Mouse (Mus musculus) embryonic stem cell, embryonic (primary cell): ENCODE results near the gene 4930404N11Rik.

Experiments
- CTCF ChIA-PET, 4 experiments: fragments of 300-600 bp in 2 of 4; fragments of 350-600 bp in 2 of 4; sonication (Branson Sonifier 250); formaldehyde crosslinking; loops; one replicate each; lab custom pipeline; 2022; ENCODE audit warnings: inconsistent platforms in 2 of 4; lab: Charles Lee
- POLR2A ChIA-PET, 4 experiments: fragments of 300-600 bp in 2 of 4; fragments of 350-600 bp in 2 of 4; sonication (Branson Sonifier 250); formaldehyde crosslinking; loops; one replicate each; lab custom pipeline; 2022; ENCODE audit warnings: antibody characterized with exemption in 4 of 4, inconsistent platforms in 1 of 4; lab: Charles Lee

The 4930404N11Rik gene

DNA sequence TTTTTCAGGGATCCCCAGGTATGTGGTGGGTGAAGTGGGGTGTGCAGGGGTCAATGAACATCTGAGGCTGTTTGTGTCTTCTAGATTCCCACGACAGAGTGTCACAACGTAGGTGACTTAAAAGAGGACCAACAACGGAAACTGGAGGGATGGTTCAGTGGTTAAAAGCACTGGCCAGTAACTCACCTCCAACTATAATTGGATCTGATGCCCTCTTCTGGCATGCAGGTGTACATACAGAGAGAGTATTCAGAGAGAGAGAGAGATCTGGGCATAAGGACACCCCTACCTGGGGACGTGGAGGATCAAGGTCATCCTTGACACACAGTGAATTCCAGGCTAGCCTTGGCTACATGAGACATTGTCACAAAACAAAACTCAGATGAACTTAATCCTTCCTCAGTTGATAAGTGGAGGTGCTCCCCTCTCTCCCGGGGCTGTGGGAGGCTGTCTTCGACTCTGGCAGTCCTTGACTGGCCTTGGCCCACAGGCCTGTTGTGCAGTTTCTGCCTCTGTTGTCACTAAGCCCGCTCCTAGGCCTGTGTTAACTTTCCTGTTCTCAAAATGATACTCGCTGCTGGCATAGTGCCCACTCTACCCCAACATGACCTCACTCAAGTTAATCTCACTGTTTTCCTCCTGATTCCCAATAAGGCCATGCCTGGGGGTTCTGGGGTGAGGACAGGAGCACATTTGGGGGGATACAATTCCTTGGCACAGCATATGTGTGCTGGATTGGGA is 21.0 kb downstream of the 4930404N11Rik start:
- CTCF ChIA-PET, result interaction anchor here in 1 of 4 experiments (7.4 kb wide), 1 partner anchor 54 kb away, joined by 155 read pairs; the partner anchor contains the start of genes Pip5k1c and Tjp3
- POLR2A ChIA-PET, result no interaction called here

DNA sequence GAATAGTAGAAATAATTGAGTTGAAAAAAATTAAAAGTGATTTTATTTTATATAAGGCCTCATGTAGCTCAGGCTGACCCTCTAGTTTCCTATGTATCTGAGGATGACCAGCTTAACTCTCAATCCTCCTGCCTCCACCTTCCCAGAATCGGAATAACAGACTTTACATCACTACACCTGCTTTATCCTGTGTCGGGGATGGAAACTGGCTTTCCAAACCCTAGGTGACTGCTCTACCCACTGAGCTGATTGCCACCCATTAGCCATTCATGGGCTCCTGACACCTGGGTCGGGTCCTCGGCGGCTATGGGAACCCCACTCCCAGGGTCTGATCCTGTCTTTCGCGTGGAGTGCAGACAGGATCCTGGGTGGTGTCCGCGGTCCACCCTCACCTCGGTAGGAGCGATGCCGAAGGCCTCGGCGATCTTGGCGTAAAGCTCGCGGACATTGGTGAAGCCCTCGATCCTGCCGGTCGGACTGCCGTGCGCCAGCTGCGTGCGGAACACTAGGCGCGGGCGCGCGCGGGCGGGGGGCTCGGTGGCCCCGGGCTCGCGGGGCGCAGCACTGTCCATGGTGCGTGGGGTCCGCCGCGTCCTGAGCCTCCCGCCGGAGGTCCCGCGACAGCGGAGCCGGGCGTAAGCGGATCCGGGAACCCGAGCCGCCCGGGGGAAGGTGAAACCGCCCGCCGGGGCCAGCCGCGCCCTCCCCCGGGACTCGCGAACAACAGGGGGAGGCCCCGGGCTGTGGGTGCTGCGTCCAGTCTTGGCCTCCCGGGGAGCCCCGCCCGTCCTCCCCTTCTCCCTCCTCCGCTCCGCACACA is 22.7 kb downstream of the 4930404N11Rik start, which contains the start of gene Gipc3:
Gipc3 (minus strand) TSS at position 581 of the 820 bp plus-strand sequence.
- ChIA-PET CTCF (interaction anchor here (0.5 to 7.4 kb wide), 24 partner anchors 9 to 228 kb away, joined by 3 to 155 read pairs (median 4); partner anchors contain the start of genes Tjp3 (in 2 of the 4), Atcay (in 1 of the 4), Cactin (in 1 of the 4) and Pip5k1c (in 1 of the 4)), POLR2A (interaction anchor here (0.6 to 3.7 kb wide), 18 partner anchors 8 to 1175 kb away, joined by 3 to 21 read pairs (median 4); partner anchors contain the start of genes Pip5k1c (in 2 of the 4), 4930404N11Rik (in 1 of the 4), Cactin (in 1 of the 4) and Eef2 (in 1 of the 4))

DNA sequence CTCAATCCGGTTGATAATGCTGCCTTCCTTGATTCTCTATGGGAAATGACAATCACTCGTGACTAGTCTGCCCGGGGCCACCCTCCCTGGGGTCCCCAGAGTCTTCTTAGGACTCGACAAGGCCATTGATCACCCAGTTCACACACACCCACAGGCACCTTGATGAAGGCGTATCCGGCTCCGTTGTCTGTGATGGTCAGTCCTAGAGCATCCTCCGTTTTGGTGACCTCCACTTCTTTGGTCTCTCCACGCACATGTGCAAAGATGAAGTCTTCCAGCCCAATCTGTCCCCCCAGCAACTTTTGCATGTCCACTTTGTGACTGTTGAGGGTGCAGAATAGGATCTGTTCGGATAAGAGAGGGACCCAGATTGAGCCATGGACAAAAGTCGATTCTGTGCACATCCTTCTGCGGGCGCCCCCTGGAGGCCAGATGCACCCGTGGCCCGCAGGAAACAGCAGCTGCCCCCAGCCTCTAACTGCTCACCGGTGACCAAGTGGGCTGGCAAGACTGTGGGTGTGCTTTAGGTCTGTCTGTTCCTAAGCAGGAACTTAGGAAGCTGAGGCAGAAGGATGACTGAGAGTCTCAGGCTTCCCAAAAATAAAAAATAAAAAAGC is 24.2 kb downstream of the 4930404N11Rik start:
- CTCF ChIA-PET, result interaction anchor here (0.5 to 7.4 kb wide), 52 partner anchors 10 to 1354 kb away, joined by 3 to 155 read pairs (median 4); partner anchors contain the start of genes Cactin (in 2 of the 4), Pip5k1c (in 2 of the 4), Tjp3 (in 2 of the 4) and Atcay (in 1 of the 4)
- POLR2A ChIA-PET, result interaction anchor here in 3 of 4 experiments (0.5 to 3.7 kb wide), 39 partner anchors 9 to 666 kb away, joined by 3 to 32 read pairs (median 5); partner anchors contain the start of genes Cactin (in 3 of the 3), Pip5k1c (in 3 of the 3), 4930404N11Rik (in 1 of the 3) and Aes (in 1 of the 3)

- ChIA-PET POLR2A (interaction anchor here in 3 of 4 experiments (0.5 to 3.7 kb wide), 42 partner anchors 10 to 665 kb away, joined by 3 to 32 read pairs (median 4); partner anchors contain the start of genes Cactin (in 3 of the 3), Hmg20b (in 2 of the 3), Pip5k1c (in 2 of the 3) and 4930404N11Rik (in 1 of the 3)), CTCF (interaction anchor here (0.5 to 7.4 kb wide), 50 partner anchors 9 to 264 kb away, joined by 3 to 155 read pairs (median 4); partner anchors contain the start of genes Cactin (in 2 of the 4), Hmg20b (in 2 of the 4), Pip5k1c (in 2 of the 4) and Atcay (in 1 of the 4))
These were observed 24.9 kb downstream of the 4930404N11Rik start for GRCm38 (mm10) chr10:81340551-81341332.

GRCm38 (mm10) chr10:81336558-81336957 is 29.1 kb downstream of the 4930404N11Rik start:
- ChIA-PET CTCF (interaction anchor here (0.5 to 3.4 kb wide), 11 partner anchors 32 to 489 kb away, joined by 3 to 29 read pairs (median 5); partner anchors contain the start of genes Tjp3 (in 2 of the 4), Atcay (in 1 of the 4) and Pip5k1c (in 1 of the 4)), POLR2A (interaction anchor here in 3 of 4 experiments (0.6 to 5.1 kb wide), 16 partner anchors 9 to 230 kb away, joined by 3 to 38 read pairs (median 4); partner anchors contain the start of genes Cactin (in 2 of the 3) and Pip5k1c (in 2 of the 3))

- ChIA-PET POLR2A (interaction anchor here in 3 of 4 experiments (0.5 to 5.1 kb wide), 23 partner anchors 9 to 671 kb away, joined by 3 to 38 read pairs (median 4); partner anchors contain the start of genes Cactin (in 3 of the 3), Eef2 (in 1 of the 3), Pip5k1c (in 1 of the 3) and Tjp3 (in 1 of the 3)), CTCF (interaction anchor here (0.5 to 3.4 kb wide), 18 partner anchors 11 to 488 kb away, joined by 3 to 29 read pairs (median 4); partner anchors contain the start of genes Pip5k1c (in 2 of the 4), Tjp3 (in 2 of the 4), Atcay (in 1 of the 4) and Cactin (in 1 of the 4))
These were observed 29.9 kb downstream of the 4930404N11Rik start for GRCm38 (mm10) chr10:81335393-81336340.

- ChIA-PET POLR2A (interaction anchor here in 3 of 4 experiments (0.5 to 5.1 kb wide), 15 partner anchors 8 to 374 kb away, joined by 3 to 38 read pairs (median 5); partner anchors contain the start of genes Cactin (in 3 of the 3), Gipc3 (in 1 of the 3), Pip5k1c (in 1 of the 3) and Tjp3 (in 1 of the 3)), CTCF (interaction anchor here in 2 of 4 experiments (0.5 to 3.4 kb wide), 5 partner anchors 14 to 230 kb away, joined by 3 to 29 read pairs (median 5); partner anchors contain the start of genes Pip5k1c (in 2 of the 2), Cactin (in 1 of the 2) and Tjp3 (in 1 of the 2))
These were observed 31.3 kb downstream of the 4930404N11Rik start for GRCm38 (mm10) chr10:81334324-81334723.

GRCm38 (mm10) chr10:81332277-81332676 is 33.3 kb downstream of the 4930404N11Rik start:
- ChIA-PET POLR2A (interaction anchor here (0.6 to 1.8 kb wide), 6 partner anchors 9 to 15 kb away, joined by 3 to 11 read pairs (median 6); partner anchors contain the start of gene Cactin (in 2 of the 4)), CTCF (interaction anchor here in 3 of 4 experiments (0.6 to 1.1 kb wide), 3 partner anchors 8 to 131 kb away, joined by 3 to 7 read pairs (median 5); no protein-coding TSS in a partner anchor)

DNA sequence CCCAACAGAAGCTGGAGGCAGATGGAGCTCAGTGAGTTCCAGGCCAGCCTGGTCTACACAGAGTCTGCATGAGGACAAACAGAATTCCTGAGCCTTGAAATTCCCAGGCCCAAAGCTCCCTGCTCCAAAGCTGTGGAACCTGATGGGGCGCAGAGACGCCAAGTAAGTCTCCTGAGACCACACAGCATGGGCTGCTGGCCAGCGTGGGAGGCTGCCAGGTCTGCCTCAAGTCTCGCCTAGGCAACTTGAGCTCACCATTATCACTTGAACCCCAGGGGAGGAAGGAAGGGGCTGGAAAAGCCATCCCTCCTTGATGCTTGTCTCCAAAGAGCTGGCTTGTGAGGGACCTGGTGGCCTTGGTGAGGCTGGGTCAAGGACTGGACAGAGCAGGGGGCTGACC is 35.6 kb downstream of the 4930404N11Rik start:
- POLR2A ChIA-PET, result interaction anchor here in 3 of 4 experiments (0.6 to 2.2 kb wide), 15 partner anchors 8 to 654 kb away, joined by 3 to 27 read pairs (median 4); partner anchors contain the start of genes Cactin (in 3 of the 3), Pip5k1c (in 1 of the 3) and Tjp3 (in 1 of the 3)
- CTCF ChIA-PET, result interaction anchor here (0.6 to 3.5 kb wide), 13 partner anchors 9 to 230 kb away, joined by 3 to 23 read pairs (median 5); partner anchors contain the start of genes Cactin (in 1 of the 4), Gipc3 (in 1 of the 4) and Pip5k1c (in 1 of the 4)

GRCm38 (mm10) chr10:81329194-81329975 is 36.2 kb downstream of the 4930404N11Rik start:
- CTCF ChIA-PET, result interaction anchor here (0.6 to 3.5 kb wide), 12 partner anchors 9 to 222 kb away, joined by 3 to 23 read pairs (median 4); partner anchors contain the start of genes Cactin (in 1 of the 4), Gipc3 (in 1 of the 4) and Pip5k1c (in 1 of the 4)
- POLR2A ChIA-PET, result interaction anchor here in 3 of 4 experiments (0.6 to 2.2 kb wide), 15 partner anchors 9 to 653 kb away, joined by 3 to 27 read pairs (median 4); partner anchors contain the start of genes Cactin (in 3 of the 3), Pip5k1c (in 1 of the 3) and Tjp3 (in 1 of the 3)

GRCm38 (mm10) chr10:81328386-81328785 is 37.2 kb downstream of the 4930404N11Rik start, which contains the start of gene Tbxa2r:
TSS of gene Tbxa2r (plus strand) at chr10:81328731.
- POLR2A ChIA-PET, result interaction anchor here in 3 of 4 experiments (0.6 to 2.8 kb wide), 11 partner anchors 8 to 78 kb away, joined by 3 to 27 read pairs (median 6); partner anchors contain the start of genes Cactin (in 3 of the 3), 4930404N11Rik (in 1 of the 3), Pip5k1c (in 1 of the 3) and Tjp3 (in 1 of the 3)
- CTCF ChIA-PET, result interaction anchor here in 1 of 4 experiments (0.9 to 3.5 kb wide), 4 partner anchors 11 to 36 kb away, joined by 3 to 23 read pairs (median 10); partner anchors contain the start of genes Gipc3 and Pip5k1c

GRCm38 (mm10) chr10:81327959-81328358 is 37.7 kb downstream of the 4930404N11Rik start:
- CTCF ChIA-PET, result interaction anchor here in 1 of 4 experiments (1.0 to 3.5 kb wide), 3 partner anchors 10 to 35 kb away, joined by 3 to 23 read pairs (median 18); partner anchors contain the start of genes Gipc3 and Pip5k1c
- POLR2A ChIA-PET, result interaction anchor here in 2 of 4 experiments (0.6 to 2.8 kb wide), 7 partner anchors 10 to 78 kb away, joined by 3 to 11 read pairs (median 4); partner anchors contain the start of gene 4930404N11Rik (in 1 of the 2)
